In the genomic region with DNA sequence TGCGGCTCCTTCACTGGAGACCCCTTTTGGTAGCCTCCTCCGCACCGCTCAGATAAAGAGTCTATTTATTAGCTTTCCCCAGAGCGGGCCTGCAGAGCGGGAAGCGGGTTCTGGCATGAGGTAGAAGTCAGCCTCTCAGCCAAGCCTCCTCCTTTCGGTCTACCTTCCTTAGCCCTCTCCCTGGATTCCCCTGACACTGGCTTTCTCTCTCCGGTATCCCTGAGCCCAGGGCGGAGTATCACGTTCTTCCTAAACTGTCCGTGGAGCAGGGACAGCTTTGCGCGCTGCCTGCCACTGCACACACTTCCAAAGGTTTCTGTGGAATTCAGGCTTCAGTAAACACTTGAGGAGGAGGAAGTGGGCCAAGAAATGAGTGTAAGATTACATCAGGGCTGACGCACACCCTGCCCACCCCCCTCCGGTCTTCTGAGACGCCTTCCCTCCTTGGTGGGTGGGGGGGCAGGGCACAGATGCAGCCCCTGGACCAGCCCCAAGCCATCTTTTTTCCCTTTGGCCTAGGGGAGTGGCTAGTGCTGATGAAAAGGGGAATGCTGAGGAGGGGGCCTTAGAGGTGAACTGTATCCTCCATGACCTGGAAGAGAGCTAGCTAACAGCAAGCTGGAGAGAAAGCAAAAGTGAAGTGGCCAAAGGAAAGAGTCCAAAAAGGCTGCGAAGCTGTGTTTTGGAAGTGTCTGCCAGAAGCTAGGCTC, we compare ENCODE assay signal across 8 mouse cellular contexts. TPM values are rescaled to one million over a fixed set of nuclear protein-coding genes. Genes with fewer than 3 reads are reported as not detected.
DNase-seq lines count a peak whose midpoint lies in the region; ATAC-seq and TF ChIP-seq lines count a peak whose summit lies in the region.

No protein-coding gene starts in this region.

- H3K9ac ChIP-seq in forebrain, postnatal 0 days, result 0 out of 2 replicates have a peak overlapping the region, but pooled peaks have one; percentile 14
- H3K9ac ChIP-seq in hindbrain, embryonic 11.5 days (ENCODE audit: low read depth, low read length), result peak overlapping the region; percentile 28; the same call in 1 of the 2 replicates
- H3K9ac ChIP-seq in liver, embryonic 11.5 days (ENCODE audit: low read depth, low read length), result peak overlapping the region; percentile 11; the same call in 1 of the 2 replicates
- H3K9ac ChIP-seq in neural tube, embryonic 11.5 days (ENCODE audit: low read length), result peak overlapping the region; percentile 31

- peak overlapping the region; percentile 21; the same call in 1 of the 2 replicates for H3K27ac ChIP-seq in spleen, adult 2 months (ENCODE audit: insufficient read depth, low read length)
- peak overlapping the region; percentile 37 for H3K27ac ChIP-seq in forebrain, postnatal 0 days (ENCODE audit: low read depth, low read length)
- peak overlapping the region; percentile 2; the same call in 1 of the 2 replicates for H3K27ac ChIP-seq in hindbrain, embryonic 11.5 days (ENCODE audit: low read depth, low read length)
- H3K27ac ChIP-seq in liver, embryonic 11.5 days (ENCODE audit: low read depth, low read length), result peak overlapping the region; percentile 52
- 0 out of 2 replicates have a peak overlapping the region, but pooled peaks have one; percentile 36 for H3K27ac ChIP-seq in neural tube, embryonic 11.5 days (ENCODE audit: low read depth, low read length)

- TF ChIP-seq POLR2A in spleen, adult 2 months (IDR thresholded peaks at IDR 0.05; ENCODE audit: low read depth, low read length), result no peak

- no peaks in the 10 kb centered on the region for H3K9me3 ChIP-seq in forebrain, postnatal 0 days (ENCODE audit: low read length)
- H3K9me3 ChIP-seq in hindbrain, embryonic 11.5 days (ENCODE audit: control insufficient read depth, low read length), result no peaks in the 10 kb centered on the region
- H3K9me3 ChIP-seq in liver, embryonic 11.5 days (ENCODE audit: control insufficient read depth, low read length), result no peaks in the 10 kb centered on the region
- no peaks in the 10 kb centered on the region for H3K9me3 ChIP-seq in neural tube, embryonic 11.5 days (ENCODE audit: control insufficient read depth, low read length)

- no peaks in the 10 kb centered on the region for H3K36me3 ChIP-seq in spleen, adult 2 months (ENCODE audit: control insufficient read depth, insufficient read depth, low read length)
- H3K36me3 ChIP-seq in forebrain, postnatal 0 days (ENCODE audit: insufficient read depth), result no peaks in the 10 kb centered on the region
- no peaks in the 10 kb centered on the region for H3K36me3 ChIP-seq in hindbrain, embryonic 11.5 days (ENCODE audit: control insufficient read depth, insufficient read depth, low read length)
- no peaks in the 10 kb centered on the region for H3K36me3 ChIP-seq in liver, embryonic 11.5 days (ENCODE audit: control insufficient read depth, insufficient read depth, low read length)
- no peaks in the 10 kb centered on the region for H3K36me3 ChIP-seq in neural tube, embryonic 11.5 days (ENCODE audit: control insufficient read depth, insufficient read depth, low read length)

- H3K27me3 ChIP-seq in spleen, adult 2 months (ENCODE audit: control insufficient read depth, insufficient read depth, low read length), result no peaks in the 10 kb centered on the region
- H3K27me3 ChIP-seq in forebrain, postnatal 0 days (ENCODE audit: insufficient read depth, low read length), result no peaks in the 10 kb centered on the region
- H3K27me3 ChIP-seq in hindbrain, embryonic 11.5 days (ENCODE audit: control insufficient read depth, insufficient read depth, low read length), result no peaks in the 10 kb centered on the region
- no peaks in the 10 kb centered on the region for H3K27me3 ChIP-seq in liver, embryonic 11.5 days (replicated peaks; ENCODE audit: control insufficient read depth, insufficient read depth, low read length)
- H3K27me3 ChIP-seq in neural tube, embryonic 11.5 days (ENCODE audit: control insufficient read depth, insufficient read depth, low read length), result no peaks in the 10 kb centered on the region

- H3K4me3 ChIP-seq in spleen, adult 2 months (ENCODE audit: extremely low read depth, insufficient read depth, insufficient read length), result no peak overlapping the region
- H3K4me3 ChIP-seq in forebrain, postnatal 0 days (ENCODE audit: low read depth, low read length), result no peak overlapping the region
- no peak overlapping the region for H3K4me3 ChIP-seq in hindbrain, embryonic 11.5 days (ENCODE audit: low read depth, low read length)
- no peak overlapping the region for H3K4me3 ChIP-seq in liver, embryonic 11.5 days (ENCODE audit: low read depth, low read length)
- 0 out of 2 replicates have a peak overlapping the region, but pooled peaks have one; percentile 2 for H3K4me3 ChIP-seq in neural tube, embryonic 11.5 days (ENCODE audit: low read depth, low read length)

- peak overlapping the region; percentile 18 for H3K4me2 ChIP-seq in forebrain, postnatal 0 days (ENCODE audit: low read depth)
- peak overlapping the region; percentile 15; the same call in 1 of the 2 replicates for H3K4me2 ChIP-seq in hindbrain, embryonic 11.5 days (replicated peaks; ENCODE audit: low read depth, low read length)
- H3K4me2 ChIP-seq in liver, embryonic 11.5 days, result peak overlapping the region; percentile 26
- 0 out of 2 replicates have a peak overlapping the region, but pooled peaks have one; percentile 1 for H3K4me2 ChIP-seq in neural tube, embryonic 11.5 days (ENCODE audit: low read depth)

- no peak for DNase-seq in spleen, adult 2 months (ENCODE audit: low read depth in 1 of 2, low spot score in 2 of 2)
- DNase-seq in spleen, adult 12 weeks (ENCODE audit: low spot score), result no peak
- peak; percentile 66 for DNase-seq in forebrain, postnatal 0 days
- DNase-seq in hindbrain, embryonic 11.5 days (ENCODE audit: low spot score), result peak; percentile 50
- DNase-seq in liver, embryonic 11.5 days (ENCODE audit: low spot score), result no peak
- peak; percentile 61 for DNase-seq in neural tube, embryonic 11.5 days (ENCODE audit: low spot score)
- no peak for DNase-seq in thymus, postnatal 36 days
- DNase-seq in Muller cell, postnatal 12 days (ENCODE audit: inconsistent ontology term), result no peak

- peaks cover 7% of the 10 kb centered on the region; the same call in 1 of the 2 replicates for H3K4me1 ChIP-seq in spleen, adult 2 months (ENCODE audit: control insufficient read depth, insufficient read depth, insufficient read length)
- H3K4me1 ChIP-seq in forebrain, postnatal 0 days (ENCODE audit: insufficient read depth), result peaks cover 20% of the 10 kb centered on the region
- no peaks in the 10 kb centered on the region; the same call in 1 of the 2 replicates for H3K4me1 ChIP-seq in hindbrain, embryonic 11.5 days (replicated peaks; ENCODE audit: control insufficient read depth, insufficient read depth, low read length)
- H3K4me1 ChIP-seq in liver, embryonic 11.5 days (replicated peaks; ENCODE audit: control insufficient read depth, insufficient read depth, low read length), result peaks cover 45% of the 10 kb centered on the region
- H3K4me1 ChIP-seq in neural tube, embryonic 11.5 days (ENCODE audit: control insufficient read depth, insufficient read depth, low read length), result 0 out of 2 replicates have a peak, but pooled peaks cover 2% of the 10 kb centered on the region

- peak; percentile 76 for ATAC-seq in forebrain, postnatal 0 days
- ATAC-seq in hindbrain, embryonic 11.5 days (ENCODE audit: low FRiP score), result no peak
- ATAC-seq in liver, embryonic 11.5 days (replicated peaks; ENCODE audit: low FRiP score), result no peak; the same call in 1 of the 2 replicates
- no peak for ATAC-seq in neural tube, embryonic 11.5 days (ENCODE audit: insufficient read depth, low FRiP score, low TSS enrichment)

- 78% methylated on average over 17 of the region's 17 CpGs for WGBS in spleen, adult 2 months
- 12% methylated on average over 17 of the region's 17 CpGs for WGBS in forebrain, postnatal 0 days
- 15% methylated on average over 17 of the region's 17 CpGs for WGBS in hindbrain, embryonic 11.5 days
- 18% methylated on average over 17 of the region's 17 CpGs for WGBS in liver, embryonic 11.5 days
- WGBS in neural tube, embryonic 11.5 days, result 15% methylated on average over 17 of the region's 17 CpGs

- no peak for TF ChIP-seq CTCF in spleen, adult 2 months (IDR thresholded peaks at IDR 0.05; ENCODE audit: extremely low read depth, insufficient read depth, insufficient read length, insufficient replicate concordance)
- TF ChIP-seq CTCF in forebrain, postnatal 0 days (IDR thresholded peaks at IDR 0.05; ENCODE audit: low read depth), result no peak

RNA-seq across cellular contexts. Expression of a gene that starts 15.7 kb away (rescaled TPM):
- 47.6 and 51.1 TPM in 2 replicates for polyA plus RNA-seq in spleen, adult 2 months (2012; rRNA removed)
- total RNA-seq in forebrain, postnatal 0 days (2014; rRNA removed), result 123 and 131 TPM in 2 replicates
- polyA plus RNA-seq in forebrain, postnatal 0 days (2015; fragmentation: Nextera tagmentation; extraction: Ambion mirVana), result 252 and 270 TPM in 2 replicates
- polyA plus RNA-seq in hindbrain, embryonic 11.5 days (2014; fragmentation: Nextera tagmentation; extraction: Ambion mirVana), result 307 and 318 TPM in 2 replicates
- polyA plus RNA-seq in liver, embryonic 11.5 days (2014; fragmentation: Nextera tagmentation; extraction: Ambion mirVana), result 279 and 298 TPM in 2 replicates
- 316 and 317 TPM in 2 replicates for polyA plus RNA-seq in neural tube, embryonic 11.5 days (2014; fragmentation: Nextera tagmentation; extraction: Ambion mirVana)

RNA-seq across cellular contexts. Expression of a gene that starts 53.2 kb away (rescaled TPM):
- 40.9 and 61.5 TPM in 2 replicates for polyA plus RNA-seq in spleen, adult 2 months (2012; rRNA removed)
- 108 and 128 TPM in 2 replicates for total RNA-seq in forebrain, postnatal 0 days (2014; rRNA removed)
- 90.5 and 105 TPM in 2 replicates for polyA plus RNA-seq in forebrain, postnatal 0 days (2015; fragmentation: Nextera tagmentation; extraction: Ambion mirVana)
- polyA plus RNA-seq in hindbrain, embryonic 11.5 days (2014; fragmentation: Nextera tagmentation; extraction: Ambion mirVana), result 158 and 183 TPM in 2 replicates
- 78.4 and 83.3 TPM in 2 replicates for polyA plus RNA-seq in liver, embryonic 11.5 days (2014; fragmentation: Nextera tagmentation; extraction: Ambion mirVana)
- 183 and 195 TPM in 2 replicates for polyA plus RNA-seq in neural tube, embryonic 11.5 days (2014; fragmentation: Nextera tagmentation; extraction: Ambion mirVana)

Comparison
In these comparisons a context has a peak if more than half of its experiments do, and no peak if none do; other contexts are left out.
1. DNase-seq: peak in forebrain, postnatal 0 days (single experiment), hindbrain, embryonic 11.5 days (single experiment) and neural tube, embryonic 11.5 days (single experiment); none in spleen, adult 2 months (0 of 2), spleen, adult 12 weeks (single experiment), liver, embryonic 11.5 days (single experiment), thymus, postnatal 36 days (0 of 2) and Muller cell, postnatal 12 days (single experiment).
2. H3K27ac ChIP-seq: peak in every context shown above with its lines; median percentile 52 in liver, embryonic 11.5 days; 37 in forebrain, postnatal 0 days; 36 in neural tube, embryonic 11.5 days; 21 in spleen, adult 2 months; 2 in hindbrain, embryonic 11.5 days.
3. Peak in every context shown above with its lines, with median percentiles within 50 percentile points of each other: H3K4me2 ChIP-seq and H3K9ac ChIP-seq.